Mouse (Mus musculus) gastrocnemius, postnatal 25 days (tissue): Measurements from ENCODE around the gene Tmem88b. TPM values are rescaled to one million over a fixed set of nuclear protein-coding genes. Genes with fewer than 3 reads are reported as not detected.
"Not testable (repeated sequence)": the region's sequence is repeated elsewhere in the genome, so short reads cannot be mapped to it uniquely, and the experiment has no call there.

Experiments
- DNase-seq: peaks from one replicate; pipeline ENCODE4 v3.0.0; 2022
- total RNA-seq, 2 experiments: library from RNA; stranded (reverse); gene quantifications; 1 replicate in 1 of 2; 2 replicates in 1 of 2; pipeline ENCODE4 v1.2.3; 2021

Tmem88b gene
- total RNA-seq, 2 experiments from 2014 or later = 0.88 to 0.92 TPM

DNA sequence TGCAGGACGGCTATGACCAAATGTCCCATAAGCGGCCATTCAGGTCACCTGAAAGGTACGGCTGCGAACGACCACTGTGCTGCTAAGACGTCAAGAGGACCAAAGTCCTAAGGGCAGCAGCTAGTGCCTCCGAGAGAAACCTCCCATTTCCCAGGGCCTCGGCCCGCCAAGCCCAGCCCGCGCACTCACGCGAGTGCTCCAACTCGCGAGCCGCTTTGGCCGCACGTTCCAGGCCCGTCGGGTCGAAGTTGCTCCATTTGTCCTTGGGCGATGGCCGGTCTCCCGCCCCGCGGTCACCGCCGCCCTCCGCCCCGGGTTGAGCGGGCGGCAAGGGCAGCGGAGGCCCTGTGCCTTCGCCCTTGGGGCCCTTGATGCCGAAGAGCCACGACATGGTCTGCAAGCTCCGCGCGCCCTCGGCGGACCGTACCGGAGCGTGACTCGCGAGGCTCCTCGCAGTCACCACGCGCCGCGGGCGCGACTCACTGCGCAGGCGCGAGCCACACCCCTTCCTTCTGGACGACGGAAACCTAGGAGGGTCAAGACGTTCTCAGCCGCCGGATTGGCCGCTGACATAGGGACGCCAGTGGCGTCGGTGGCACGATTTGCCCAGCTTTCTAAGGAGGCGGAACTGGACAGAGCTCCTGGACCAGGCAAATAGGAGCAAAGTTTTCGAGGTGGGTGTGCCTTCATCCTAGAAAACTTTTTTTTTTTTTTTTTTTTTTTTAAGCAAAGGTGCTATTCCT lies 24.9 kb downstream of the Tmem88b start, which contains the start of gene Atad3a:
Gene Atad3a (minus strand): TSS at position 481 of the 743 bp plus-strand sequence.
- DNase-seq = peak; percentile 96

- no peak for DNase-seq
Measured at GRCm38 (mm10) chr4:155759862-155760612, 25.6 kb downstream of the Tmem88b start.

- DNase-seq = no peak
Measured at GRCm38 (mm10) chr4:155757011-155757410, 28.7 kb downstream of the Tmem88b start.

DNA sequence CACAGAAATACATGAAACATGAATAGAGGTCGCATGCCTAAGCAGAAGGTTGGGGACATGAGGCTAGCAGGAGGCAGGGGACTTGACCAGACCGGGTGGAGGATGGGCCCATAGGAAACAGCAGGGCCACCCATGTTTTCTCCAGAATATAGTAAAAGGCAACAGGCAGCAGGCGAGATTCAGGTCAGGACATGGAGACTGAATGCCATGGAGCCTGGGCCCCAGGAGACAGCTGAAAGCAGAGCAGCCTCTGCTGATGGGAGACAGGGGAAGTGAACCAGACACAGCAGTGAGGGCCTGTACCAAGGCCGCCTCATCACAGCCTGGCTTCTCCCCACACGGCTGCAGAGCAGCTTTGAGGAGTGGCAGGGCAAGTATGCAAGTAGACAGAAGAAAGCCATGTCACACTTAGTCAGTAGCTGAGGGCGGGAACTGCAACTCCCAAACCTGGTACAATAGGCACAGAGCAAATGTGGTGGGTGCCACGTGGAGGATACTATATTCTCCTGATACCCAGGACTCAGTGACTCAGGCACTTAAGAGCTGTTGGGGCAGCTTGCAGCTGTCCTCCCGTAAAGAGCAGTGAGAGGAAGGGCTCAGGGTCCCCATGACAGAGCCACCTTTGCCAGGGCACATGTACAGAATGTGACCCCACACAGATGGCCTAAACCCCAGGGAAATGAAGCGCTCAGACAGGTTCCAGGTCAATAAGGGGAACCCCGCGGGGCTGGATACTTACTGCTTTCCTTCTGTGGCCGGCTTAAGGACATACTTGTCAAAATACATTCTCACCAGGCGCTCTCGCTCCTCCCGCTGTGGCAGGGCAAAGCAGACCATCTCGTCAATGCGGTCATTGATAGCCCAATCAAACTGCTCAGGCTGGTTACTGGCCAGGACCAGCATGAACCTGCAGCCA lies 38.8 kb downstream of the Tmem88b start:
- no peak for DNase-seq

GRCm38 (mm10) chr4:155746036-155746548 lies 39.6 kb downstream of the Tmem88b start:
- no peak for DNase-seq

- no peak for DNase-seq
Measured at GRCm38 (mm10) chr4:155745136-155745535, 40.5 kb downstream of the Tmem88b start.

- DNase-seq = no peak
Measured at GRCm38 (mm10) chr4:155744474-155744873, 41.2 kb downstream of the Tmem88b start.

DNA sequence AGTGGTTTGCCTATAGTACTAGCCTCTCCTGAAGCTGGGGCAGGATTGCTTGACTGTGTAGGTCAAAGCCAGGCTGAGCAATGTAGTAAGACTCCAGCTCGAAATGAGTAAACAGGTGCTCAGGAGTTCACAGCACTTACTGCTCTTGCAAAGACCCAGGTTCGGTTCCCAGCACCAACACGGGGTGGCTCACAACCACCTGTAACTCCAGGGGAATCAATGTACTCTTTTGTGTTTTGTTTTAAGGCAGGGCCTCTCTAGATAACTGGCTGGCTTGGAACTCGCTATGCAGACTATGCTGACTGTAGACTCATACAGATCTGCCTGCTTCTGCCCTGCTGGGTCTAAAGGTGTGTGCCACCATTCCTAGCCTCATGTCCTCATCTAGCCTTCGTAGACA lies 43.0 kb downstream of the Tmem88b start:
- DNase-seq = no peak

- not testable (repeated sequence) for DNase-seq
Measured at GRCm38 (mm10) chr4:155740681-155741080, 45.0 kb downstream of the Tmem88b start.

DNA sequence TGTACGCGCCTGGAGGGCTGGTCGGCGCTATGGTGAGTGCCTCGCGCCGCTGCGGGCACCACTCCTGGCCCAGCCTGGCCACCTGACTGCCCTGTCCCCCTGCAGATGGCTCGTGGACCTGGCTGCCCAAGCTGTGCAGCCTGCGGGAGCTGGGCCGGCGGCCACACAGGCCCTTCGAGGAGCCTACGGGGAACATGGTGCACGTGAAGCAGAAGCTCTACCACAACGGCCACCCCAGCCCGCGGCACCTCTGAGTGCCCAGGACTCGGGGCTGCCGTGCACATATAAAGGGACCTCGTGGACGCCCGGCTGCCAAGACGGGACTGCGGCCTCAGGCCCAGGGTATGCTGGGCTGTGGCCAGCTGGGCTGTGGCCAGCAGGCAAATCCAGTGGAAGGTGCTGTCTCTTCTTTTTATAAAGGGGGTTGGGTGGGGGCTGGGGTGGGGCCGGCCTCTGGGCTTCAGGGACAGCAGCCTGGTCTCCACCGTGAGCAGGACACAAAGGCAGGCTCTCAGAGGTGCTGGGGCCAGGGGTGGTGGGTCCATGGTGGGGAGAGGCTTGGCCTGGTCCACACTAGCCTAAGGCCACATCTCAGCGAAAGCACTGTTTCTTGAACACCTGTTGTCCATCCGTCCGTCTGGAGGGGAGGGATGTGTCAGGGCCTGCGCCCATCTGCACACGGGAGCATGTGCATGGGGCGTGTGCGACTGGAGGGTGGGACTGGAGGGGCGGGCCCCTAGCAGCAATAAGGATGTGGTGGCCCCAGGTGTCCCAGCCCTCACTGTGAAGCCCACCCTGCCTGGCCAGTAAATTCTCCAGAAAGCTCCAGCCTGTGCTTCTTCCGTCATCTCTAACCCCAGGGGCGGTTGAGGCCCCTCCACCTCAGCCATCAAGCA lies 45.7 kb downstream of the Tmem88b start:
- no peak for DNase-seq

DNA sequence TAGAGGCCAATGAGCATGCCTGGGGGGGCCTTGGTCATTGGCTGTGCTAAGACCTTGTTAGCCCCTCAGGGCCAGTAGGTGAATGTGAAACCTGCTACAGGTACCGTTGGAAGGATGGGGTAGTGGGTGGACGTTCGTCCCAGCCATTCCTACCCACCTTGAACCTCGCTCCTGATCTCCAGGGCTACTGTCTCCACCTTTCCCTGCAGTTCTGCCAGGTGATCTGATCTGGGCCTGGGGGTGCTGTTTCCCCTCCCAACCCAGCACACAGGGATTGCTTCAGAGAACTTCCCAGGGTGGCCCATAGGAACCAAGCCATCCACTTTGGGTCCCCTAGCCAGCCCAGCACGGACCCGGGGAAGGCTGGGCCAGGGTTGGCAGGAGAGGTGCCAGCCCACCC lies 46.5 kb downstream of the Tmem88b start:
- no peak for DNase-seq

DNA sequence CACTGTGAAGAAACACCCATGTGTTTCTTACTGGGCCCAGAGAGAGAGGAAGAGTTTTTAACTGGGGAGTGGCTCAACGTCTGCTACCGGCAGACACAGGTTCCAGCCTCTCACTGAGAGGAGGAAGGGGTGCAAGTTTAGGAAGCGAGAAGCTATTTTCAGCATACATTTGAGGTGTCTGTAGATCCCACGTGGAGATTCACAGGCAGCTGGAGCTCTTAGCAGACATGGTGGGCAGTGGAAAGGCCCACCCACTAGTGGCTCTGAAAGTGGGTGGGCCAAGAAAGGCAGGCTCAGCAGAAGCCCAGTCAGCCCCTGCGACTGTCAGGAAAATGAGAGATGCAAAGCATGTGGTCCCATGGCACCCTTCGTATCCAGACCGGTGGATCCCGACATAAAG lies 47.4 kb downstream of the Tmem88b start:
- no peak for DNase-seq

DNA sequence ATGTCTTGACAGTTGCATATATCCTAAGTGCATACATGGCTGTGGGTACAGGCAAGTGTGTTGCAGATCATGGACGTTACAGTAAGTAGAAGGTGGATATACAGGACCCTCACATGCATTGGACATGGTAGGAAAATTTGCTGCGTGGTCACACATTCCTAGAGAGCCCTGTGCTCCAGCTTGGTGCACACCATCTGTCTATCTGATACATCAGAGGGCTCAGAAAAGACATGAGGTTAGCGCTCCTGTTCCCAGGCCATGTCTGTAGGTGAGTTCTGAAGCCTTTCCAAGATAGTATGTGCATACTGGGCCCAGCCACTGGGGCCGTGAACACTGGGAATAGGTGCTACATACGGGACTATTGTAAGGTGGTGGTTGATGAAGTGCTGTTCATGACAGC lies 49.3 kb downstream of the Tmem88b start:
- DNase-seq = no peak

GRCm38 (mm10) chr4:155735788-155736187 lies 49.9 kb downstream of the Tmem88b start:
- DNase-seq = no peak

DNA sequence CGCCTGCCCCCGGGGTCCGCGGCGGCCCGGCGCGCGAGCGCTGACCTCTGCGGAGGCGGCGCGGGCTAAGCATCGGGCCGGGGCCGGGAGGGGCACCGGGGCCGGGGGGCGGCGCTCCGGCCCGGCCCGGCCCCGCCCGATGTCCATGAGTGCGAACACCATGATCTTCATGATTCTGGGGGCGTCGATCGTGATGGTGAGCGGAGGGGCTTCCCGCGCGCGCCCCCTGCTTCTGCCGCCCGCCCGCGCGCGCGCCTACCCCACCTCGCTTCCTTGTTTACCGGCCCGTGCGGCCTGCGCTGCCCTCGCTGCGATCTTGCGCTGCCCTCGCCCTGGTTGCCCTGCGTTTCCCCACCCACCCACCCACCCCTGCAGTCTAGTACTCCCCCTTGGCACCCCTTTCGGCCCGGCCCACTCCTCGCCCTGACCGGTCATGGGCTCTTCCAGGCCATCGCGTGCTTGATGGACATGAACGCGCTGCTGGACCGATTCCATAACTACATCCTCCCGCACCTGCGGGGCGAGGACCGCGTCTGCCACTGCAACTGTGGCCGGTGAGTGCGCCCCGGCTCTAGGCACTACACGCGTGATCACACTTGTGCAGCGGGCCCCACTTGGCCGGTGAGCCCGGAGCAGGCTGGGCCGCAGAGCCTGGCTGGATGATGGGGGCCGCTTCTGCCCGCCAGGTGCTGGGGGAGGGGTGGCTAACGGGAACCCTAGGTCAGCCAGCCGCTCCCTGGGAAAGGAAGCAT lies 50.5 kb downstream of the Tmem88b start:
- DNase-seq = peak; percentile 43

DNA sequence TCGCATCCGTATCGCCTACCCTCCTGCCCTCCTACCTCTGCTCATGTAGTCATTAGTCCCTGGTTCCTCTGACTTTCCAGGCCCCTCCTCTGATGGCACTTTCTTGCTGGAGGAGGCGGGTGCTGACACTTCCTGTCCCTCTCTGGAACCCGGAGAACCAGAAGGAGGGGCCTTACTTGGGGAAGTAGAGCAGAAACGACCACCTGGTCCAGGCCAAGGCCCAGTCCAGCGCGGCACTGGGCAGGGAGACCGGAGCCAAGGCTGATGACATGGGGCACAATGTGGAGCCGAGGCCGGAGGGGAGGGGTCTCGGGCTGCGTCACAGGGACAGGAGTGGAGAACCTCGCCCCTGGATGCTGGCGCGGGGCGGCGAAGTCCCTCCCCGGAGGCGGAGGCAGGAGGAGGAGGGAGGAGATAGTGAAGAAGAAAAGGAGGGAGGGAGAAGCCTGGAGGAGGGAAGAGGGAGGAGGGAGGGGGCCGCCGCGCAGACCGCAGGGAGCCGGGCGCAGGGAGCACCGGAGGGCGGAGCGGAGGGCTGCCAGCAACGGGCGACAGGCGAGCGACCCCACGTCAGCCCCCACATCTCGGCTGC lies 51.2 kb downstream of the Tmem88b start, which contains the start of gene Tmem240:
Gene Tmem240 (plus strand): TSS at position 451 of the 592 bp plus-strand sequence.
- DNase-seq = peak; percentile 92

DNA sequence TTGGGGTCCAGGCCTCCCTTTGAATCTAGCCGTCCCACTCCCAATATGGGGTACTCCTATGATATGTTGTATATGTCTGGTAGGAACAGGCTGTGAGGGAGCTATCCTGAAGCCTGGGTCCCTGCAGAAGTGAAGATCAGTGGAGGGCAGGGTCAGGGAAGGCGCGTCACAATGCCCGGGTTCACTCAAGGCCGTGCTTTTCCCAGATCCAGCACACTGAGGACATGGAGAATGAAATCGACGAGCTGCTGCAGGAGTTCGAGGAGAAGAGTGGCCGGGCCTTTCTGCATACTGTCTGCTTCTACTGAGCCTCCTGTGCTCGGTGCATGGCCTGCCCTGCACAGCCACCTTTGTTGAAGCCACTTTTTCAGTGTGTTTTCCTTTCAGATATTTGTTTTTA lies 52.4 kb downstream of the Tmem88b start:
- DNase-seq = no peak
